Comparison of ENCODE assay signal across 9 mouse cellular contexts in genomic region chr5:36485306-36485705, GRCm38 (mm10). TPM values are rescaled to one million over a fixed set of nuclear protein-coding genes. Genes with fewer than 3 reads are reported as not detected.
DNase-seq lines count a peak whose midpoint lies in the region; ATAC-seq and TF ChIP-seq lines count a peak whose summit lies in the region.
"Had no signal": no experiment of that assay in that cellular context is flagged by ENCODE, and none has a peak within 500 bp of the region (broad histone marks: within the 10 kb centered on the region; RNA-seq: fewer than 3 reads in every experiment).

No protein-coding gene starts in this region.

- peaks cover 23% of the 10 kb centered on the region for H3K4me1 ChIP-seq in heart, embryonic 11.5 days (ENCODE audit: control insufficient read depth, insufficient read depth, low read length)
- peaks cover 46% of the 10 kb centered on the region for H3K4me1 ChIP-seq in G1E (ENCODE audit: insufficient read depth, low read depth, low read length)
- peaks cover 37% of the 10 kb centered on the region for H3K4me1 ChIP-seq in hindbrain, embryonic 12.5 days
- H3K4me1 ChIP-seq in midbrain, embryonic 13.5 days (replicated peaks) = peaks cover 42% of the 10 kb centered on the region

- TF ChIP-seq CTCF in G1E (IDR thresholded peaks at IDR 0.05; ENCODE audit: low read depth, low read length) = no peak

- WGBS in heart, embryonic 11.5 days (ENCODE audit: insufficient replicate concordance) = 27% methylated on average over 19 of the region's 19 CpGs
- 44% methylated on average over 19 of the region's 19 CpGs for WGBS in hindbrain, embryonic 12.5 days
- WGBS in midbrain, embryonic 13.5 days = 48% methylated on average over 19 of the region's 19 CpGs

- H3K27ac ChIP-seq in heart, embryonic 11.5 days (ENCODE audit: low read depth, low read length) = no peak overlapping the region
- no peak overlapping the region for H3K27ac ChIP-seq in hindbrain, embryonic 12.5 days
- H3K27ac ChIP-seq in midbrain, embryonic 13.5 days = no peak overlapping the region

- peaks cover 10% of the 10 kb centered on the region for H3K27me3 ChIP-seq in heart, embryonic 11.5 days (ENCODE audit: control insufficient read depth, insufficient read depth, low read length)
- peaks cover 13% of the 10 kb centered on the region for H3K27me3 ChIP-seq in G1E (ENCODE audit: insufficient read depth, low read length)
- H3K27me3 ChIP-seq in hindbrain, embryonic 12.5 days = peaks cover 9% of the 10 kb centered on the region
- H3K27me3 ChIP-seq in midbrain, embryonic 13.5 days = peaks cover 8% of the 10 kb centered on the region; the same call in 1 of the 2 replicates

- no peak for ATAC-seq in heart, embryonic 11.5 days (replicated peaks; ENCODE audit: insufficient number of reproducible peaks, low FRiP score, low TSS enrichment)
- ATAC-seq in G1E (ENCODE audit: extremely low read depth, insufficient number of reproducible peaks, low FRiP score, poor library complexity, severe bottlenecking) = no peak
- ATAC-seq in hindbrain, embryonic 12.5 days (ENCODE audit: low FRiP score) = no peak
- ATAC-seq in midbrain, embryonic 13.5 days = no peak

- no peaks in the 10 kb centered on the region; the same call in 1 of the 2 replicates for H3K36me3 ChIP-seq in heart, embryonic 11.5 days (ENCODE audit: control insufficient read depth, insufficient read depth, low read length)
- peaks cover 28% of the 10 kb centered on the region for H3K36me3 ChIP-seq in G1E (replicated peaks)
- no peaks in the 10 kb centered on the region for H3K36me3 ChIP-seq in hindbrain, embryonic 12.5 days
- peaks cover 11% of the 10 kb centered on the region; the same call in 1 of the 2 replicates for H3K36me3 ChIP-seq in midbrain, embryonic 13.5 days

- H3K4me2 ChIP-seq in heart, embryonic 11.5 days = peak overlapping the region; percentile 99
- peak overlapping the region; percentile 84 for H3K4me2 ChIP-seq in hindbrain, embryonic 12.5 days (replicated peaks)
- H3K4me2 ChIP-seq in midbrain, embryonic 13.5 days (replicated peaks) = peak overlapping the region; percentile 95

- peak overlapping the region; percentile 30; the same call in 1 of the 2 replicates for H3K9ac ChIP-seq in heart, embryonic 11.5 days (ENCODE audit: low read depth, low read length)
- H3K9ac ChIP-seq in hindbrain, embryonic 12.5 days = 0 out of 2 replicates have a peak overlapping the region, but pooled peaks have one; percentile 59
- peak overlapping the region; percentile 65 for H3K9ac ChIP-seq in midbrain, embryonic 13.5 days (replicated peaks)

- DNase-seq in heart, postnatal 4 days = no peak
- DNase-seq in G1E (ENCODE audit: low spot score) = no peak
- DNase-seq in left cerebral cortex, adult 9 months (ENCODE audit: low spot score in 2 of 2) = no peak
- no peak for DNase-seq in adrenal gland, postnatal 36 days
- DNase-seq in retina, embryonic 14.5 days (ENCODE audit: low spot score) = no peak
- DNase-seq: right cerebral cortex, postnatal 25 days had no signal

- H3K4me3 ChIP-seq in heart, embryonic 11.5 days (ENCODE audit: low read depth, low read length) = peak overlapping the region; percentile 57
- peak overlapping the region; percentile 96; the same call in 1 of the 2 replicates for H3K4me3 ChIP-seq in G1E (ENCODE audit: low read depth, low read length)
- H3K4me3 ChIP-seq in hindbrain, embryonic 12.5 days = peak overlapping the region; percentile 80
- H3K4me3 ChIP-seq in midbrain, embryonic 13.5 days (replicated peaks) = peak overlapping the region; percentile 91

- no peaks in the 10 kb centered on the region for H3K9me3 ChIP-seq in heart, embryonic 11.5 days (replicated peaks; ENCODE audit: control insufficient read depth, low read length)
- no peaks in the 10 kb centered on the region for H3K9me3 ChIP-seq in G1E (replicated peaks)
- no peaks in the 10 kb centered on the region for H3K9me3 ChIP-seq in hindbrain, embryonic 12.5 days (replicated peaks)
- H3K9me3 ChIP-seq in midbrain, embryonic 13.5 days = no peaks in the 10 kb centered on the region

RNA-seq across cellular contexts. Expression of gene Ccdc96, which starts 0.9 kb away (rescaled TPM):
- polyA plus RNA-seq in heart, embryonic 11.5 days (2014; fragmentation: Nextera tagmentation; extraction: Ambion mirVana) = 0.25 and 0.44 TPM in 2 replicates
- total RNA-seq in heart, postnatal 4 days (2021) = under 1 TPM; 0.19 to 0.23 TPM
- total RNA-seq in G1E (2014; fragmentation: Nextera tagmentation) (not detected in 2 replicates), G1E (2017) (0.29 and 0.60 TPM in 2 replicates)
- 0.21 and 0.25 TPM in 2 replicates for polyA plus RNA-seq in G1E (2012)
- polyA plus RNA-seq in hindbrain, embryonic 12.5 days (2016; fragmentation: Nextera tagmentation; extraction: Ambion mirVana) = 4.7 and 5.0 TPM in 2 replicates
- polyA plus RNA-seq in midbrain, embryonic 13.5 days (2015; fragmentation: Nextera tagmentation; extraction: Ambion mirVana) = 4.5 and 5.2 TPM in 2 replicates
- under 1 TPM; 0.33 to 0.46 TPM for total RNA-seq in adrenal gland, postnatal 36 days (2021)

RNA-seq across cellular contexts. Expression of gene Tada2b, which starts 1.2 kb away (rescaled TPM):
- polyA plus RNA-seq in heart, embryonic 11.5 days (2014; fragmentation: Nextera tagmentation; extraction: Ambion mirVana) = 2.8 and 3.3 TPM in 2 replicates
- total RNA-seq in heart, postnatal 4 days (2021) = 10 to 100 TPM; 18.9 to 21.3 TPM
- 16.8 and 22.5 TPM in 2 replicates for total RNA-seq in G1E (2014; fragmentation: Nextera tagmentation)
- total RNA-seq in G1E (2017) = 9.8 and 15.5 TPM in 2 replicates
- polyA plus RNA-seq in G1E (2012) = 12.6 and 17.4 TPM in 2 replicates
- 2.5 and 2.7 TPM in 2 replicates for polyA plus RNA-seq in hindbrain, embryonic 12.5 days (2016; fragmentation: Nextera tagmentation; extraction: Ambion mirVana)
- 2.9 and 3.0 TPM in 2 replicates for polyA plus RNA-seq in midbrain, embryonic 13.5 days (2015; fragmentation: Nextera tagmentation; extraction: Ambion mirVana)
- 10 to 100 TPM; 33.7 to 40.7 TPM for total RNA-seq in adrenal gland, postnatal 36 days (2021)

RNA-seq across cellular contexts. Expression of gene Grpel1, which starts 20.5 kb away (rescaled TPM):
- 63.8 and 68.1 TPM in 2 replicates for polyA plus RNA-seq in heart, embryonic 11.5 days (2014; fragmentation: Nextera tagmentation; extraction: Ambion mirVana)
- 10 to 100 TPM; 58.3 to 61.5 TPM for total RNA-seq in heart, postnatal 4 days (2021)
- total RNA-seq in G1E (2014; fragmentation: Nextera tagmentation) (18.3 and 20.8 TPM in 2 replicates), G1E (2017) (32.9 and 34.7 TPM in 2 replicates)
- 13.1 and 16.7 TPM in 2 replicates for polyA plus RNA-seq in G1E (2012)
- polyA plus RNA-seq in hindbrain, embryonic 12.5 days (2016; fragmentation: Nextera tagmentation; extraction: Ambion mirVana) = 42.3 and 43.6 TPM in 2 replicates
- polyA plus RNA-seq in midbrain, embryonic 13.5 days (2015; fragmentation: Nextera tagmentation; extraction: Ambion mirVana) = 45.3 and 47.3 TPM in 2 replicates
- 10 to 100 TPM; 76.8 to 79.5 TPM for total RNA-seq in adrenal gland, postnatal 36 days (2021)
